Mouse (Mus musculus) heart, postnatal 14 days (tissue): Measurements from ENCODE around the gene Zcchc12. TPM values are rescaled to one million over a fixed set of nuclear protein-coding genes. Genes with fewer than 3 reads are reported as not detected.

Experiments used
- DNase-seq, 2 experiments: peaks; one replicate each; pipeline ENCODE4 v3.0.0; 2021 to 2022
- intact Hi-C: fragments of 180-260 bp; cut with DNase I; formaldehyde crosslinking; loops from one replicate; pipeline ENCODE4 v1.15.1; 2025
- long read RNA-seq, 2 experiments: library from polyadenylated mRNA; stranded (forward); transcript quantifications; one replicate each; pipeline ENCODE4 v2.0.0; 2021
- total RNA-seq, 2 experiments: library from RNA; stranded (reverse); gene quantifications; 2 replicates each; pipeline ENCODE4 v1.2.3; 2021

The Zcchc12 gene
- under 1 TPM; 0.17 TPM for total RNA-seq
- long read RNA-seq, experiment 1, partial matches to known transcripts = 0 of 1 reads
- long read RNA-seq, experiment 1, other reads (novel, unspliced or antisense) = 0 of 1 reads
- long read RNA-seq, experiment 2 = 0 reads

DNA sequence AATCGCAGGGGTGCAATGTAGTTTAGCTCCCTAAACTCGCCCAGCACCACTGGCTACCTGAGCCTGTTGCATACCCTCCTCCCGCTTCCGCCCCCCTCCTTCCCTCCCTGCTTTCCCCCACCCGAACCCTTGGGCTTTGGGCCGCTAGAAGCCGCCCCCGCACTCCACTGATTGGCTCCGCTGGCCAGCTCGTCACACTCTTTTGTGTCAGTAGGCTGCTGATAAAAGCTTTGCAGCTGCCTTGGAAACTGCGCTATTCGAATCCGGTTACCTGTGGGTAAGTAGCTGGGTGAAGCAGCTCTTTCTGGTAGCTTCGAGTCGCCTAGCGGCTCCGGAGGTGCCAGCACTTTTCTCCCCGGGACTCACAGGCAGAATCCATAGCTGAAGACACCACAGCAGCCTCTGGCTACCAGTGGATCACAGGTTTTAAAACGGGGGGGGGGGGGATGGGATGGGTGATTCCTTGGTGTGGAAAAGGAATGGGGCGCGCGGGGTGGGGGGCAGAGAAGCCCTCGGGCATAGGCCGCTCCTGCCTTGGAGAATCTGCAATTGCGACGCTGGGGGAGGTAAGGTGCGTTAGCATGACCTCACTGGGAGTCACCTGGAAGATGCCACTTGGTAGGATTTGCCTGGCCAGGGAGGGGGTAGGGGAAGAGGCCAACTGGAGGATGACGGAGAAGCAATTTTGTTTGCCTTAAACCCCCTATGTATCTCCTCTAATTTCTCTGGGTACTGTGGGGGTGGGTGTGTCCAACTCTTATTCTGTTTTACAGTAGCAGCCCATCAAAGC is at the start of gene Zcchc12:
Zcchc12 (plus strand) TSS at position 169 of the 790 bp plus-strand sequence.
- DNase-seq = peak in 1 of 2 experiments; percentile 9

DNA sequence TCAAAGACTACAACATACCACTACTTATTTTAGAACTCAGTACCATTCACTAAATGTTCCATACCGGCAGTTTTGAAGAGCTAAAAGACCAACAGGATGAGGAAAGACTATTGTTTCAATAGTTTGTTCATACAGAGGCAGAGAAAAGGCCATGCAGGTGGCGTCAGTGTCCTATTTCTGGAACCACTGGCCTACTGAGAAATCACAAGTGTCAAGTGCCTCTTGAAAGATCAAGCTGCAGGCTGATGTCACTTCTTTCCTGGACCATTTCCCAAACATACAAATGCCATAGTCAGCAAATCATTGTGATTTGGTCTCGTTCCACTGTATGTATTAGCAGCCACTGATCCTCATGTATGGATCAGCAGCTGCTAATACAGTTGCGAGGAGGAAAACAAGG is 49.0 kb upstream of the Zcchc12 start:
- intact Hi-C loops = loop anchor here (5.0 kb wide), 1 partner anchor 36 kb away; no protein-coding TSS in a partner anchor
- DNase-seq = peak in 1 of 2 experiments; percentile 34

More for the DNA sequence above, at the start of gene Zcchc12:
- intact Hi-C loops = no loop called here

DNA sequence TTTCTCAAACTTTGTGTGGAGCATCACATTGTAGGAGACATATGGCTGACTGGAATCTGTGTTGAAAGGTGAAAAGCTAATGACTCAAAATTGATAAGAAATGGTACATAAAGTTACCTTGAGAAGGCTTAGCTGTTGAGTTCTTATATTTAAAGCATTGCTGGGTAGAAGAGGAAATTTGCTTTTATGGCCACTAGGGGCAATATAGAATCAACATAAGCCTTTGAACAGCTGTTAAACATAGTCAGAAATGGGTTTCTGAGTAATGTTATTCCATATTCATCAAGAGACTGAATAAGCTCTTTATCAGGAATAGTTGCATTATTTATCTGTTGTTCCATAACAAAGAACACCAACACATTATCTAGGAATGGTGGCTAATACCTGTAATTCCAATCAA is 45.6 kb upstream of the Zcchc12 start:
- intact Hi-C loops = no loop called here
- DNase-seq = no peak

DNA sequence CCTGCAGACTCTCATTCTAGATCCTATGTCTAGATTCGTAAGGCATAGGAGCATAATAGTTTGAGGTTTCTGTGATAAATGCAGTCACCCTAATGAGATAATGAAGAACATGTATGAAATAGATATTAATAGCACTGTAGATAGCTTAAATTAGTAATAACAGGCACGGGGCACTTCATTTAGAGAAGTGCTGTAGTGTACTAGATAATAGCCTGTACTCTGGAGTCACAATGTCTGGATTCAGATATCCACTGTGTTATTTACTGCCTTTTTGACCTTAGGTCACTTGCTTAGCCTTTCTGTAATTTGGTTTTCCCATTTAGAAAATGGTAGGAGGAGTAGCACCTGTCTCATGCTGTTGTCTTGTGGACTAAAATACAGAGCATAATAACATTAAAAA is 39.0 kb upstream of the Zcchc12 start:
- intact Hi-C loops = no loop called here
- no peak for DNase-seq

DNA sequence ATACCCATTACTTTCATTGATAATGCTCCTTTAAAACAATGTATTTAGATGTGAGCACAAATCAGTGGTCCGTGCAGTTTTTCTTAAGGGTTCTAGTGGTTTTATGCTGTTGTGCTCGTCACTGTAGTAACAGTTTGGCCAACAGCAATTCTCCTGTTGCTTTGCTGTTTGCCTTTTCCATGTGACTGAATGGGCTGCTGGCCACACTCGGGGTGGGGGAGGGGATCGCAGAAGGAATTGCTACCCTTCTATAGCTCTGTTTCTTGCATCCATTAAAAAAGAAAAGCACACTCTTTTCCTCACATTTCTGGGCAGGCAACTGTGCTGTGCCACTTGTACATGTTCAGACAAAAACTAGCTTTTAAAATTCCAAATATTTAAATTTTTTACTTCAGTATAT is 34.1 kb upstream of the Zcchc12 start:
- intact Hi-C loops = no loop called here

DNA sequence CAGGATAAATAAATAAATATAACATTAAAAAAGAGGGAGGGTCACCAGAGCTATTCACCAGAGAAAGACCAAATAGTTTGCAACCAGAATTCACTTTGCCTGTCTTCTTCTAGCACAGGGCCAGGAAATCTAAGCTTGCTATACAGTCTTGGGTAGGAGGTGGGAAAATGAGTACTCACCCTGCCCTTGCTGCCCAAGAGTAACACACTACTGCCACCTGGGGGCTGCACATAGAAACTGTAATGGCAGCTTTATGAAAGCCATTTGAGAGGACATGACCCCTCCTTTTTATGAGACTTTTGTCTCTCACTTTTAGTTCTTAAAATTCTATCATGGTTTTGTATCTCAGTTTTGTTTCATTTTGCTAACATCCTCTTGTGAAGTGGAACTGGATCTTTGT is 12.1 kb upstream of the Zcchc12 start:
- peak; percentile 66 to 77 for DNase-seq
- intact Hi-C loops = loop anchor here (2.0 to 10.0 kb wide), 5 partner anchors 36 to 349 kb away; no protein-coding TSS in a partner anchor

More for the DNA sequence above, 34.1 kb upstream of the Zcchc12 start:
- peak; percentile 30 to 37 for DNase-seq

DNA sequence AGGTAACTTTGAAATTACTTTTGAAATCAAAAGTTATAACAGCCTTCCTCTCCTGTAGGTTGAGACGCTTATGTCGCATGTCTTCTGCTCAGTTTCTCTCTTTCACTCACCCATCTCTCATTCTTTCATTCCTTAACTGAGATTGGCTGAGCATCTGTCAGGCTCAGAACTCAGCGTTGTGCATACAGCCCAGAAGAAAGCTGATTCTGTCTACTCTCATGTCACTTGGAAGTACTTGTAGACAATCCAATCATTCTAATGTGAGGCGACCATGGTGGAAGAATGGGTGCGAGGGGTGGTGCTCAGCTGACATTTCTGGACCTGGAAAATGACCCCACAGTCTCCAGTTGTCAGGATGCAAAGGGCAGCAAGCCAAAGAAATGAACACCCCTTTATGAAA is 9.7 kb upstream of the Zcchc12 start:
- no peak for DNase-seq
- intact Hi-C loops = loop anchor here (10.0 kb wide), 2 partner anchors 121 to 351 kb away; no protein-coding TSS in a partner anchor

DNA sequence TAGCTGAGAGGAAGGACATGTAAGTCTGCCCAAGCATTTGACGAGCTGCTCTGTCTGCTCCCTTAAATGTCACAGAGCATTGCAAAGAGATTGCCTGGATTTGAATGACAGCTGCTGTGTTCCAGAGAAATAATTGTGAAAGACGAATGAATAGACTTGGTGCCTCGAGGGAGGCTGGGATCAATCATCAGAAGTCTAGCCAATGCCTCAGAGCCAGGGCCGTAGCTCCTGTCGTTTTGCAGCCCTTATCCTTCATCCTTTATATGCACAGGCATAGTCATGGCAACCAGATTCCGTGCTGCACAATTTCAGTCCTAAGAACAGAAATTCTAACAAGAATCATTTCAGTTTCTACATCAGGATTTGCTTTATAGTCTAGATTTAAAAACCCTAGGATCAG is 9.3 kb upstream of the Zcchc12 start:
- no peak for DNase-seq
- intact Hi-C loops = loop anchor here (10.0 kb wide), 2 partner anchors 122 to 352 kb away; no protein-coding TSS in a partner anchor

DNA sequence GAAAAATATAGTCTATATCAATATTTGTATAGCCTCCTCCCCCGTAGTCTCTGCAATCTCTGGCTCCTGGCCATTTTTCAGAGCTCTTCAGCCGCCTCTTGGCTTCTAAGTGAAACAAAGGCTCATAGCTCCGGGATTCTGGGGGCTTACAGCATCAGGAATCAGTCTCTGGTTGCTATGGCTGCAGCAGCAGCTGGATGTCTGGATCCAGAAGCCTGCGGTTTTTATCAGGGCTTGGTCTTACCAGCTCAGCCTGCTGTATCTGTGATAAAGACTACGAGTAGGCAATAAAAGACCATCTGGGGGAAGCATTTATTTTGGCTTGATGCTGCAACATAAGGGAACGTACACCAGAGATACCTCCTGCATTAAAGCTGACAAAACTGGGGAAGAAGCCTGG is 1.8 kb upstream of the Zcchc12 start:
- intact Hi-C loops = no loop called here

DNA sequence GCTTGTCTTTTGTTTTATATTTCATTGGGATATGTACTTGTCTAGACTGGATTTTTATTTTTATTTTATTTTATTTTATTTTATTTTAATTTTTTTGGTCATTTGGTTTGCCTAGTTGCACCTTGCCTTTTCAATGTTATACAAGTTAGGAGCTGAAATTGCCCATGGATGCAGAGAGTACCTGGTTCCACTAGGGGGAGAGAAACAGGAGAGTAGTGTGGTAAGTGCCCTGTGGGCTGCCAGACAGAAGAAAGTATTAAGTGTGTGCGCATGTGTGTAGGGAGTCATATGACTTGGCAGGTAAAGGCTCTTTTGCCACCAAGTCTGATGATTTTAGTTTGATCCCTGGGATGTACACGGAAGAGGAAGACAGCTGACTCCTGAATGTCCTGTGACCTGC is 13.8 kb downstream of the Zcchc12 start:
- no peak for DNase-seq
- intact Hi-C loops = no loop called here

More for the DNA sequence above, 1.8 kb upstream of the Zcchc12 start:
- no peak for DNase-seq

DNA sequence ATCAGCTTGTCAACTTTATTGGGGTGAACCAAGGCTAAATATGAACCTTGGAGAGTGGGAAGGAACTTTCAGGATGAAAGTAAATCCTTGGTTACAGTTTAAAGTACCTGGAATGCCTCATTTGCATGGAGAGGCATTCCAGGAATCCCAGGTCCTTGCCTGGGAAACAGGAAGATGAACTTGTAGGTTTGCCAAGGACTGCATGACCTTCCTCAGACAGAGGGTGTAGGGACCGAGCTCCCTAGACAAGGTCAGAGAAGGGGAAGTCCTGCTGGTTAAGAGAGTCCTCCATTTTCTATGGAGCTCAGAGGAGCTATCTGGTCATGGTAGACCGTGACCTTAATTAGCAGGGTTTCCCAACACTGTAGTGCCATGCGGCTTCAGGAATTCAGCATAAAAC is 15.5 kb downstream of the Zcchc12 start:
- DNase-seq = no peak
- intact Hi-C loops = no loop called here

DNA sequence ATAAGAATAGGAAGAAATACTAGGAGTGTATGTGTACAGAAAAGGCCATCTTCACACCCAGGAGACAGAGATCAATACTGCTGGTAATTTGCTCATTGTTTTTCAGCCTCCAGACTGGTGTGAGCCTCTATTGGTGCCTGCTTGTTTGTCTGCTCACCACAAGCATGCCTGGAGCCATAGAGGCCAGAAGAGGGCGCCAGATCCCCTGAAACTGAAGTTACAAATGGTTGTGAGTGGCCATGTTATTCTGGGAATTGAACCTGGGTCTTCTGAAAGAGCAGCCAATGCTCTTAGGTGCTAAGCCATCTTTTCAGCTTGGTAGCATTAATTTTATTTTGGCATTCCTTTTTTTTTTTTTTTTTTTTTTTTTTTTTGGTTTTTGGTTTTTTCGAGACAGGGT is 25.7 kb downstream of the Zcchc12 start:
- DNase-seq = no peak
- intact Hi-C loops = no loop called here

DNA sequence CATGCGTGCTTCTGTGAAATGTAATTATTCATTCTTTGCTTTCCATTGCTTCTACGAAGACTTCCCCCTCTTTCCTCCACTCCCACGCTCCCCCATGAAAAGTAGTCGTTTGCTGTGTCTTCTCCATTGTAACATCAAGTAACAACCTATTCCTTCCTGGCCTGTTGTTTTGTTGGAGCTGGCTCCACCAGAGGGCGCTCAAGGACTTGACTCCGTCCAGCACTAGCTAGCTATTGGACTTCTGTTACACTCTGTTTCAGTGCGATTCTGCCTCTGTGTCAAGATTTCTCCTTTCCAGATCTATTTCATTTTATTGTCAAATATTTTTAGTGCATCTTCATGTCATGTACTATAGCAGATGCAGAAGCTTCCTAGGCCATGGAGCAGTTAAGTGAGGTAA is 30.1 kb downstream of the Zcchc12 start:
- DNase-seq = peak; percentile 73 to 84
- intact Hi-C loops = loop anchor here (2.0 to 5.0 kb wide), 3 partner anchors 102 to 167 kb away; partner anchors contain the start of gene Lonrf3

DNA sequence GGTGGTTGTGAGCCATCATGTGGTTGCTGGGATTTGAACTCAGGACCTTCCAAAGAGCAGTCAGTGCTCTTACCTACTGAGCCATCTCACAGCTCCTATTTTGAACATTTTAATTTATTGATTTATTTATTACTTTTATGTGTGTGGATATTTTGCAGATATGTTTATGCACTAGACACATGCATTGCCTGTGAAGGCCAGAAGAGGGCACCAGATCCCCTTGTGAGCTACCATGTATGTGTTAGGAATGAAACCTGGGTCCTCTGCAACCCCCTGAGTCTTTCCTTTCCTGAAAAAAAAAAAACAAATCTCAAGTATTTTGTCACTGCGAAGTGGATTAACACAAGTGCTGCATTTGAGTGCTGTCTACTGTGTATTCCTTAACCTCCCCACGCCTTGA is 30.9 kb downstream of the Zcchc12 start:
- peak; percentile 36 to 55 for DNase-seq
- intact Hi-C loops = loop anchor here (2.0 to 5.0 kb wide), 3 partner anchors 101 to 166 kb away; partner anchors contain the start of gene Lonrf3

DNA sequence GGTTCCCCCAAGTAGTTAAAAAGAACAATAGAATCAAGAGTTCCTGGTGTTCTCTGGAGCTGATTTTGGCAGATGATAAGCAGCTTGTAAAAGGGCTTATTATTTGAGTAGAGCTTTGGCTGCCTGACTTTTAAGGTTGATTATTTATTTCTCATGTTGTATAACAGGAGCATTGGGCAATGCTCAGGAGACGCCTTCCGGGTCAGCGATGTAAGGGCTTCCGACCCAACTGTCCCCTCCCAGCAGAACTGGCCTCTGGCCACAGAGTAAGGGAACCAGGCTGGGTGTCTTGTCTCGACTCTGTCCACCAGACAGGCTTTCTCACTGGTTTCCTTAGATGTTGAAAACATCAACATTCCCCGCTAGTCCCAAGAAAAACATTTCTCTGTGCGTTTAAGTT is 33.2 kb downstream of the Zcchc12 start:
- intact Hi-C loops = loop anchor here (5.0 kb wide), 1 partner anchor 98 kb away; the partner anchor contains the start of gene Lonrf3
- DNase-seq = peak; percentile 9 to 25

DNA sequence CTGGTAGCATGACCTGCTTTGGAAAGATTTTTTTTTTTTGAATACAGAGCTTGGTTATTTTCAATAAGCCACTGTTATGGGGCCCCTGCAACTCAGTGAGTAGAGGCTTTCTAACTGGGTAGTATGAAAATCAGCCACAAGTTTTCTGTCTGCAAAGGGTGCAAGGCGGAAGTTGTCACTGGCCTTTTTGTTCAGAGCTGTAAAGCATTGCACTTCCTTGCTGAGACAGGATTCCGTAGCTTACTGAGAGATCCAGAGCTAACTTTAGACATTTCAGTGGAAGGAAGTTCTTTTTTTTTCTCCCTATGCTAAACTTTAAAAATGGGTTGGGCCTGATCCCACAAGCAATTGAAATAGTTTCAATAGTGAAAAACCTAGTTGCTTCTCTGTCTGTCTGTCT is 33.6 kb downstream of the Zcchc12 start:
- no peak for DNase-seq
- intact Hi-C loops = loop anchor here (5.0 kb wide), 1 partner anchor 98 kb away; the partner anchor contains the start of gene Lonrf3

DNA sequence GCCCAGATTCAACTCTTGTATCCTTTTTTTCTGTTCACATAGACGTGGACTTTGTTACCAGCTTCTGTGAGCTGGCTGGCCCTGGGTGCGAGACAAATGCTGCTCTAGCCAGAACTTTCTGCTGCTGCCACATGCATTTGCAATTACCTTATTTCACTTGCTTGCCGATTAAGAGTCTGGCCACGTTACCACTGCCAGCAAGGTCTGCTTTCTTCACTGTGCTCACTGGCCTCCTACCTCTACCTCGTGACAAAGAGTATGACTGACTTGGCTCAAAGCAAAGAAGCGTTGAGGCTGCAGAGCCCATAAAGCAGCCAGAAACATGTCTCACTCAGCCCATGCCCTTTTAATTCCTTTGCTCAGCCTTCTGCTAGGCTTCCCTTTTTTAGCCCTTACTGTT is 39.9 kb downstream of the Zcchc12 start:
- intact Hi-C loops = no loop called here
- DNase-seq = no peak
